Mouse (Mus musculus) activated CD4-positive, CD25-positive, alpha-beta regulatory T cell, adult 4 months (primary cell): ENCODE results near the gene Efna3. TPM values are rescaled to one million over a fixed set of nuclear protein-coding genes. Genes with fewer than 3 reads are reported as not detected.

Experiments used
- ATAC-seq: one replicate; pipeline ENCODE4 v1.8.0; 2017
- polyA plus RNA-seq, 2 experiments: library from polyadenylated mRNA; unstranded; fragments of 100-300 nt; shearing (Covaris generic); gene quantifications; one replicate each; pipeline ENCODE4 v1.2.1; 2017

Efna3 gene
- polyA plus RNA-seq = not detected

DNA sequence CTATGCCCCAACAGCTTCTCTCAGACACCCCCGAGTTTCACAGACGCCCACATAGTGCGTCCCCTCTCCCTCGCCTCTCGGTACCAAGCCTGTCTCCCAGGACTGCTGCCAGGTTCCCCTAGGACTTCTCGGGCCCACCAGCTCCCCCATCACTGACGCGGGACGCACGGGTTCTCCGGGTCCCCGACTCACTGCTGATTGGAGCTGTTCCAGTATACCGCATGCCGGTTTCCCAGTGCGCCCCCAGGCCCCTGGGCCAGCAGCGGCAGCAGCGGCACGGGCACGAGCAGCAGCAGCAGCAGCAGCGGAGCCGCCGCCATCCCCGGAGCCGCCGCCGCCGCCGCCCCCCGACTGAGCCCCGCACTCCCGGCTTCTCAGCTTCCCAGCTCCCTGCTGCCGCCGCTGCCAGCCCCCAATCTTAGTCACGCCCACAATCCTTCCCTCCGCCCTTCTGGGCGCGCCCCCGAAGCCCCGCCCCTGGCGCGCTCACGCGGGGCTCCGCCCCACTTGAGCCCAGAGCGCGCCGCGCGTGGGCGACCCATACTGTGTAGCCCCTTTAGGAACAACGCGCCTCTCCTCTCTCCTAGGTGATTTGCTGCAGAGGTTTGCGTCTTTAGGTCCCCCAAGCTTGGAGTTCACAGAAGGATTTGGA, at the start of gene Efna3:
TSS of gene Efna3 (minus strand) at position 452 of the 652 bp plus-strand sequence.
- no peak for ATAC-seq

- no peak for ATAC-seq
Measured at GRCm38 (mm10) chr3:89367338-89367737, 44.6 kb upstream of the Efna3 start.

DNA sequence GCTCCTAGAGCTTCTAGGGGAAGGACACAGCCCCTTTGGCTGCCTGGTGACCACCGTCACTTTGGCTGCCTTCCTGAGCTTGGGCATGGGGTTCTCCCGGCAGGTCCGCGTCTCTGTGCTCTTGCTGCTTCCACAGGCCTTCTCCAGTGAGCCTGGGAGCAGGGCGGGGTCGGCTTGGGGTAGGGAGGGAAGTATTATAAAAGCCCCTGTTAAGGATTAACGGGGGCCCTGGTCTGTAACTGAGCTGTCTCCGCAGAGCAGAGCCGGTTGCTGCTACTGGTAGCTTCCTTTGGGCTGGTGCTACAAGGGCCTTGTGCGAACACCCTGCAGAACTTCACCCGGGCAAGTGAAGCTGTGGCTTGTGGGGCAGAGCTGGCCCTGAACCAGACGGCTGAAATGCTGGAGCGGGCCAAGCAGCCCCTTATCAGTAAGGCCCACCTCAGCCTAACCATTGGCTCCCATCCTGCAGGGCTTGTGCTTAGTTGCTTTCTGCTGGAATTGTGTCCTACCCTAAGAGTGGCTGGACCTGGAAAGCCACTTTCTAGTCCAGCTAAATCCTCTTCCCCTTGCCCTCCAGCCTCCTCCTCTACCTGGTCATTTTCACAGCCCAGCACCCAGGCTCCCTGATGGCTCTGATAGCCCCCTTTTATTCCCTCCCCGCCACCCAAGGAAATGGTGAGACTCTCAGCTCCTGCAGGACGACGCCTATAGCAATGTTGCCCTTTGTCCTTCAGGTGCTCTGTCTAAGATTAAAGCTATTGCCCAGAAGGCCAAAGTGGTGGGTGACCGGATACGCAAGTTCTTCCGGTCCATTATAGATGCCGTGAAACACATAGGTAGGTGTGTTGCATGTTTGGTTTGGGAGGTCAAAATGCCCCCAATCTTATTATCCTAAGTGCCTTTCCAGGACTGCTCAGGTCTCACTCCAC, 43.0 kb upstream of the Efna3 start:
- ATAC-seq = no peak

DNA sequence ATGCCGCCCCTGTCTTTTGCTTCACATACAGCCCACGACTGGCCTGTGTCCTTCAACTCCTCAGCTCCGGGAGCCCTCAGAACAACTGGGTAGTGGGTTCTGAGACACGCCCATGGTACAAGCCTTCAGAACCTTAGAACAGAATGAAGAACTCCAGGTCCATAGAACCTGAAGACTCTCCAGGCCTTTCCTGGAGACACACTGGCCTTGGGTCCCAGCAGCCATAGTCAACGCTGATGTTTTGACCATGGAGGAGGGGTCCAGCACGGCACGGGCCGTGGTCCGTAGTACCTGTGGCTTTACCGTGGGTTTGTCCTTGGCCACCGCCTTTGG, 42.4 kb upstream of the Efna3 start, which contains the start of gene Dcst1:
TSS of gene Dcst1 (minus strand) at position 101 of the 333 bp plus-strand sequence.
- ATAC-seq = no peak

- no peak for ATAC-seq
Measured at GRCm38 (mm10) chr3:89364631-89365030, 41.9 kb upstream of the Efna3 start.

- no peak for ATAC-seq
Measured at GRCm38 (mm10) chr3:89361675-89362074, 38.9 kb upstream of the Efna3 start, which contains the start of gene Dcst2. Gene Dcst2 (plus strand): TSS chr3:89361975.

- ATAC-seq = no peak
Measured at GRCm38 (mm10) chr3:89360237-89360636, 37.5 kb upstream of the Efna3 start.

DNA sequence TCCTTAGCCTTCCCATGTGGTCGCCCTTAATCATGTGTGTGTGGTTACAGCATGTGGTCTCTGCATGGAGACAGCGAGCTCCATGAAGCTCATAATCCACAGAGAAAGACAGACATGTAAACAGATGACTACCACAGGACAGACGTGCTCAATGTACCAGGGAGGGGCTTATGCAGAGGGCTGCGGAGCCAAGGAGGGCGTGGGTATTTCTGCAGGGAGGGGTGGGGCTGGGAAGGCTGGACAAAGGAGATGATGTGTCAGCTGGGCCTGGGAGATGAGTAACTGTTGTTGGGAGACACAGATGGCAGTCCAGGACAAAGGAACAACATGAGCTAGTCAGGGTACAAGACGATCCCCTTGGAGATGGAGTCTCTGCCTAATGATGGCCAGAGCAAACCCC, 36.9 kb upstream of the Efna3 start:
- no peak for ATAC-seq

DNA sequence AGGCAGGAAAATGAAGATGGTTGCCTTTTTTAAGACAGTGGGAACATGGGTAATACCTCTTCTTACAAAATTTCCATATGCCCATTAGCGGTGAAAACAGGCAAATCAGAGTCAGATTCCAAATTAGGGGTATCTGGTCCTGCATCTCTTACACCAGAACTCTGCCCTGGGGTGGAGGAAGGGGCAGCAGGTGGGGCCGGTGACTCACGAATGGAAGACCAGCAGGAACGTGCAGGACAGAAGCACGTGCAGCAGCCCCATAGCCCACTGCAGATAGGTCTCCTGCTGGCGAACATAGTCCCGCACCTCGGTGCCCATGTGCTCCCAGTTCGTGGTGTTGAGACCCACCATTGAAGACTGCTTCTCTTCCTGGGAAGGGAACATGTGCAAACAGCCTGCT, 33.3 kb upstream of the Efna3 start:
- no peak for ATAC-seq

DNA sequence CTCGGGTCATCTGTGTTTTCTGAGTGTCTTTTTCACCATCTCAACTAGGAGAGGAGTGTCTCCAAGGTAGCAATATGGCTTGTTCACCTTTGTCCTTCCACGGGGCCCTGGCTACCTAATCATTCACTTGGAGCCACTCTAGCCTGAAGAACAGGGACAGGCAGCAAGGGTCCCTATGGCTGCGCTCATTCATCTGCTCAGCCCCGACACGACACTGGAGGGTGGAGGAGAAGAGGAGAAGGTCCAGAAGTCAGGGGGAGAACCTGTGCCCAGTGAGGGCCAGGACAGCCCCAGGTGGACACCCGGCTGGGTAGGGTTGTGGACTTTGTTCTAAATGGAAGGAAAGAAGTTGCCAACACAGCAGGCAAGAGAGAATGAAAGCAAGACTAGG, 32.7 kb upstream of the Efna3 start:
- no peak for ATAC-seq

DNA sequence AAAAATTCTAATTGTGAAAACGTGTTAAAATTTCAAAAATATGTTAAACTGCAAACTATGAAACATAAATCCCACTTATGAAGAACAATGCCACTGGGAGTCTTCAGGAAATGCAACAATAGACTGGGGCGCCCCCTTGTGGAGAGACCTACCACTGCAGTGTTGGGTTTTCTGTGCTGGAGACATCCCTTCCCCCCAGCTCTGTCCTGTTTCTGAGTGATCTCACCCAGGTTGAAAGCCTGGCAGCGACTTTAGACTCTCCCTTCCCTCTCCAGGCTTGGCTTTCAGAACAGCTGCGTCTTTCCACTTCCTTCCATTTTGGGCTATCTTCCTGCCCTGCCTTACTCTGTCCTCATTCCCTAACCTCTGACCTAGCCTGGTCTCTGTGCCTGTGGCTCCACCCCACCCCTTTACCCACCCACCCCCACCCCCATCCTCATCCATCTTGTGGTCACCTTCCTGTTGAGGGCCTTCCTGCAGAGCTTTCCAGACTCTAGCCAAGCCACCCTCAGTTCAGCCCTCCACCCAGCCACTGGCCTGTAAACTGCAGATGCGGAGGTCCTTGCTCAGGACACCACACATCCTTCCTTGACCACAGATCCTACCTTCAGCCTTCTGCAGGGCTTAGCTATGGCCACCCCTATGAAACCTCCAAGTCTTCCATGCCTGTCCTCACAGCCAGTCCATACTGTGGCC, 32.2 kb upstream of the Efna3 start:
- no peak for ATAC-seq

DNA sequence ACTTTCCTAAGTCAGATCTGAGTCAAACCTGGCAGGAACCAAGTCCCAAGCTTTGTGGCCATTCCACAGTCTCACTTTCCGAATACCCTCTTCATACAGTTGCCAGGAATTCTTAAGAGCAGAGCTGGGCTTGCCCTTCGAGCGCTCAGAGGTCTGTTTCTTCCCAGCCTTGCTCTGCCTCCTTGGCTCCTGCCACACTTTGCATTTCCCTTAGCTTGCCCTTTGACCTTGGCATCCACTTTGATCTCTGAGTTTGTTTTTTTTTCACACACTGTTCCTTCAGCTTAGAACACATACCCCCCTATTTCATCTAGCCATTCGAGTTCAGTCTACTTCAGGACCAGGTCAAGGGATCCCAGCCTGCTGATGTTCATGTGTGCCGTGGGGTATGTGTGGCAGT, 28.5 kb upstream of the Efna3 start:
- ATAC-seq = no peak

GRCm38 (mm10) chr3:89349869-89350501, 27.2 kb upstream of the Efna3 start, which contains the start of gene Adam15:
Gene Adam15 (minus strand): TSS chr3:89349996.
- peak; percentile 89 for ATAC-seq

DNA sequence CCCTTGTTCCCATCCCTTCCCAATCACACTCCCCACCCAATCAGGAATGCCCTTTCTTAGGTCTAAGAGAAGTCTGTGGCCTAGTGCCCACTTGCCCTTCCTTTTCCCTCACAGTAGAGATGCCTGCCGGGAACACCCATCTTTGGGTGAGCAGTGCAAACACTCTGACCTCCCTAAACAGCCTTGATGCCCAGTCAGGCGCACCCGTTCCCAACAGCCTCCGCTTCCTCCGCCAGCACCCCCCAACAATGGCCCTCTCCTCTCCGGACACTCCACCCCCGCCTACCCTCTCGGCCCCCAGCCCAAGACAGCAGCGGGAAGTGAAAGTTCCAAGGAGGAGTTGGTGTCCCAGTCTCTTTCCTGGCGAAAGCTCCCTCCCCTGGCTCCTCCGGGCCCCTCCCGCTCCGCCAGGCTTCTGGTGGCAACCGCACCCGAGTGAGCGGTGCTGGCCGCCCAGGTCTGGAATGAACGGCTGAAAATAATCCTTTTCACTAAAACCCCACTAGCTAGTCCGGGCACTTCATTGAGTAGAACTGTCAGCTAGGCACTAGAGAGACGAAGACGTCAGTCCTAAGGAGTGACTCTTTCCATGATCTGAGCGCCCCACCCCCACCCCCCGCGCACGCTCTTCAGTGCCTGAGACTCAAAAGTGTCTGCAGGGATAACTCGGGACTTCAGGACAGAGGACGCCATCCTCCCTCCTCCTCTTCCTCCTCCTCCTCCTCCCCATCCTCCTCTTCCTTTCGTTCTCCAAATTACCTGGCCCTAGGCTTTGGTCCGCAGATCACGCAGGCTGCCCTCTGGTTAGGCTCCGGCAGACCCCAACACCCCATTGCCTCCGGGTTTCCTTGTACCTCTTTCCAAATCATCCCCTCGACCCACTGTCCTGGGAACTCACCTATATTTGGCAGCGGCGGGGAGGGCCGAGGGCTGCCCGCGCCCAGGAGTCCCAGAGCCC, 26.4 kb upstream of the Efna3 start:
- no peak for ATAC-seq

GRCm38 (mm10) chr3:89347916-89348315, 25.2 kb upstream of the Efna3 start:
- no peak for ATAC-seq

DNA sequence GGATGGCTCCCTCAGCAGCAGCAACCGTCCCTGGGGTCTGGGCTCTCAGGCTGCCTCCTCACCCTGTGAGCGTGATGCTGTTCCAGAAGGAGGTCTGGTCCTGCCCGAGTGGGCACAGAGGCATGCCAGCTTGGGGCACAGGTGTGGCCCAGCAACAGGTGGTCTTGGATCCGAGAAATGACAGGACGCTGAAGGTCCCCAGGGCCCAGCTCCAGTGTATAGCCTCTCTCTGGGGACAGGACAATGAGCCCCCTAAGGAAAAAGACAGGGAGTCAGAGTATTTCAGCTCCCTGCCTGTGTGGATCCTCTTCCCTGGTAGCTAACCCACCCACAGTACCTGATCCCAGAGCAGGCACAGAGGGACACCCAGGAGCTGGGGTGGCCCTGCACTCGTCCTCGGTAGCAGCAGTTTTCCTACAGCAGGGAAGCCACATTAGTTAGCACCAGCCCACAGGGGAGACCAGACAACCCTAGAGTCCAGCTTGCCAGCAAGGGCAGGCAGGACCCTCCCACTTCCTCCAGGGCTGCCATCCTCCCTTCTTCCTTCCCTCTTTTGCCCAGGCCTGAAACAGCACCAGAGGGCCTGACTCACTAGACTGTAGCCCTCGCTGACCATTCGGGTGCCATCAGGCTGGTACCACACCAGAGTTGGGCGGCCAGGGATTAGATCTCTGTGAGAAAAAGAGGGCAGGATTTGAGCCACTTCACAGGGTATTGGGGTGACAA, 24.2 kb upstream of the Efna3 start:
- no peak for ATAC-seq

GRCm38 (mm10) chr3:89343279-89343678, 20.5 kb upstream of the Efna3 start:
- no peak for ATAC-seq

- no peak for ATAC-seq
Measured at GRCm38 (mm10) chr3:89341794-89342193, 19.0 kb upstream of the Efna3 start.

DNA sequence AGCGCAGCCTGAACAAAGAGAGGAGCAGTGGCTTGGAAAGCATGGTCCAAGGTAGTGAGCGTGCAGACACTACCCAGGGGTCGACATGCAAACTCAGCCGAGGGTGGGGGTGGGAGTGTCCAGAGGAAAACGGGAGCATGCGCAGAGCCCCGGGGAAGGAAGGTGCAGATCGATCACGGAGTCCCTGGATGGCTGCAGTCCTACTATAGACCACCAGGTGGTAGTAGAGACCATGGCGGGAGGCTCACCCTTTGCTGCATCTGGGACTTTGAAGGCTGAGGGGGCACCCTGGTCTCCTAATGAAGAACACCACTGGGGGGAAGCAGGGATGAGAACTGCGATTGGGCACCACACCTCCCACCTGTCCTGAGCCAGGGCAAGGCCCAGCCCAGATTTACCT, 17.7 kb upstream of the Efna3 start:
- ATAC-seq = peak; percentile 53

DNA sequence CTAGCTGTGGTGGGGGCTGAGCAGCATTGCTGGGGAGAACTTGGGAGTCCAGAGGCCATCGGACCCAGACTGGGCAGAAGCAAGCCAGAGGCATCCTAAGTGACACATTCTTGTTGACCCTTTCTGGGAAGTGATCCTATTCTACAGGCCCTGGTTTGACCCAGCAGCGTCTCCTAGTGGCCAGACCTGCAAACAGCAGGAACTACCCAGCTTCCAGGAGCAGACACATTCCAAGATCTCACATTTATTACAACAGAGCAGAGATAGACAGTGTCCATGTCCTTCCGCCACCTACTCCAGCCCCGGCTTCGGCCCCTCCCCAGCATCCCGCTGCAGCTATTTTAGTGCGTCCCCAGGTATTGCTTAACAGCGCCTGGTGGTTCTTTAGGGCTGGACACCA, 16.7 kb upstream of the Efna3 start:
- no peak for ATAC-seq
